Mouse (Mus musculus) neural tube, embryonic 13.5 days (tissue): ENCODE data around the gene Traip. TPM values are rescaled to one million over a fixed set of nuclear protein-coding genes. Genes with fewer than 3 reads are reported as not detected.

Experiments
- ATAC-seq: fragments of 200-750 bp; cut with Nextera tagmentation; 2 replicates; pipeline ENCODE4 v1.8.0; 2017; ENCODE audit warnings: low read depth, mild to moderate bottlenecking, moderate TSS enrichment, moderate library complexity
- H3K27ac ChIP-seq: fragments of 300-500 bp; sonication (generic); replicated peaks from 2 replicates; pipeline ENCODE4 v1.5.1; 2015; ENCODE audit warnings: moderate library complexity, mild to moderate bottlenecking, inconsistent platforms
- H3K27me3 ChIP-seq: fragments of 300-500 bp; sonication (generic); 2 replicates; pipeline ENCODE4 v1.6.1; 2015; ENCODE audit warnings: mild to moderate bottlenecking, inconsistent platforms
- H3K36me3 ChIP-seq: fragments of 300-500 bp; sonication (generic); 2 replicates; pipeline ENCODE4 v1.6.1; 2015; ENCODE audit warnings: mild to moderate bottlenecking, inconsistent platforms
- H3K4me1 ChIP-seq: fragments of 300-500 bp; sonication (generic); replicated peaks from 2 replicates; pipeline ENCODE4 v1.6.1; 2015; ENCODE audit warnings: inconsistent platforms
- H3K4me2 ChIP-seq: fragments of 300-500 bp; sonication (generic); 2 replicates; pipeline ENCODE4 v1.6.1; 2015; ENCODE audit warnings: inconsistent platforms, mild to moderate bottlenecking, moderate library complexity
- H3K4me3 ChIP-seq: fragments of 300-500 bp; sonication (generic); 2 replicates; pipeline ENCODE4 v1.5.1; 2015; ENCODE audit warnings: mild to moderate bottlenecking, inconsistent platforms
- H3K9ac ChIP-seq: fragments of 300-500 bp; sonication (generic); 2 replicates; pipeline ENCODE4 v1.6.1; 2015; ENCODE audit warnings: moderate library complexity, mild to moderate bottlenecking, inconsistent platforms
- H3K9me3 ChIP-seq: fragments of 300-500 bp; sonication (generic); 2 replicates; pipeline ENCODE4 v1.6.1; 2016; ENCODE audit warnings: inconsistent platforms
- WGBS: fragments of 180-500 bp; shearing (Covaris S2); methylation state at CpG from one replicate; pipeline ENCODE4 v1.1.7; 2015; 5-methylcytosine and 5-hydroxymethylcytosine counted together
- polyA plus RNA-seq: library from polyadenylated mRNA; unstranded; fragments of >200 nt; fragmentation: Nextera tagmentation; extraction: Ambion mirVana; gene quantifications from 2 replicates; pipeline ENCODE4 v1.2.1, GENCODE M21; 2015

The Traip gene
- polyA plus RNA-seq, 1 experiment from 2014 or later, result 6.7 TPM

- no peaks in the 10 kb centered on the region for H3K9me3 ChIP-seq
- ATAC-seq, result peak; percentile 61
- H3K4me1 ChIP-seq, result peaks cover 28% of the 10 kb centered on the region
- peak overlapping the region; percentile 82 for H3K4me2 ChIP-seq
- H3K36me3 ChIP-seq, result no peaks in the 10 kb centered on the region
- peaks cover 21% of the 10 kb centered on the region for H3K27me3 ChIP-seq
- WGBS, result 0% methylated on average over 40 of the region's 41 CpGs
- peak overlapping the region; percentile 47 for H3K4me3 ChIP-seq
- H3K9ac ChIP-seq, result peak overlapping the region; percentile 70
- no peak overlapping the region for H3K27ac ChIP-seq
Observed at GRCm38 (mm10) chr9:107935790-107936214, 14.1 kb upstream of the Traip start.

GRCm38 (mm10) chr9:107936215-107936822 is 13.6 kb upstream of the Traip start:
- ATAC-seq, result peak; percentile 55
- Histone ChIP-seq H3K4me3 (peak overlapping the region; percentile 47), H3K9ac (peak overlapping the region; percentile 70), H3K9me3 (no peaks in the 10 kb centered on the region), H3K27ac (no peak overlapping the region), H3K4me2 (peak overlapping the region; percentile 82), H3K36me3 (no peaks in the 10 kb centered on the region), H3K4me1 (peaks cover 28% of the 10 kb centered on the region), H3K27me3 (peaks cover 21% of the 10 kb centered on the region)
- under 1% methylated on average over 29 of the region's 29 CpGs for WGBS

GRCm38 (mm10) chr9:107936831-107937230 is 13.1 kb upstream of the Traip start:
- Histone ChIP-seq H3K36me3 (no peaks in the 10 kb centered on the region), H3K4me2 (peak overlapping the region; percentile 82), H3K9me3 (no peaks in the 10 kb centered on the region), H3K9ac (peak overlapping the region; percentile 70), H3K27me3 (peaks cover 21% of the 10 kb centered on the region), H3K4me3 (peak overlapping the region; percentile 47), H3K27ac (no peak overlapping the region), H3K4me1 (peaks cover 27% of the 10 kb centered on the region)
- 0 out of 2 replicates have a peak, but pooled peaks have one; percentile 9 for ATAC-seq
- 3% methylated on average over 3 of the region's 3 CpGs for WGBS

GRCm38 (mm10) chr9:107947241-107948194 is 2.4 kb upstream of the Traip start:
- Histone ChIP-seq H3K9me3 (no peaks in the 10 kb centered on the region), H3K27me3 (no peaks in the 10 kb centered on the region), H3K9ac (no peak overlapping the region), H3K4me1 (peaks cover 16% of the 10 kb centered on the region), H3K4me2 (no peak overlapping the region), H3K4me3 (no peak overlapping the region), H3K27ac (no peak overlapping the region), H3K36me3 (no peaks in the 10 kb centered on the region)
- 92% methylated on average over 31 of the region's 31 CpGs for WGBS
- ATAC-seq, result no peak

- Histone ChIP-seq H3K36me3 (no peaks in the 10 kb centered on the region), H3K9me3 (no peaks in the 10 kb centered on the region), H3K4me2 (no peak overlapping the region), H3K27ac (no peak overlapping the region), H3K9ac (no peak overlapping the region), H3K4me1 (peaks cover 16% of the 10 kb centered on the region), H3K4me3 (no peak overlapping the region), H3K27me3 (no peaks in the 10 kb centered on the region)
- 84% methylated on average over 13 of the region's 13 CpGs for whole genome bisulfite sequencing
- ATAC-seq, result no peak
Observed at GRCm38 (mm10) chr9:107949184-107949921, 583 bp upstream of the Traip start.

- H3K9ac ChIP-seq, result peak overlapping the region; percentile 67
- peaks cover 16% of the 10 kb centered on the region for H3K4me1 ChIP-seq
- H3K4me2 ChIP-seq, result peak overlapping the region; percentile 83
- WGBS, result 12% methylated on average over 45 of the region's 45 CpGs
- H3K36me3 ChIP-seq, result no peaks in the 10 kb centered on the region
- no peaks in the 10 kb centered on the region for H3K27me3 ChIP-seq
- H3K4me3 ChIP-seq, result peak overlapping the region; percentile 53
- H3K27ac ChIP-seq, result peak overlapping the region; percentile 78
- no peaks in the 10 kb centered on the region for H3K9me3 ChIP-seq
- ATAC-seq, result peak; percentile 94
Observed at GRCm38 (mm10) chr9:107950460-107951355, 772 bp downstream of the Traip start.

GRCm38 (mm10) chr9:107955613-107956289 is 5.8 kb downstream of the Traip start:
- Histone ChIP-seq H3K27me3 (no peaks in the 10 kb centered on the region), H3K4me3 (no peak overlapping the region), H3K4me1 (peaks cover 12% of the 10 kb centered on the region), H3K4me2 (no peak overlapping the region), H3K27ac (no peak overlapping the region), H3K9ac (no peak overlapping the region), H3K9me3 (no peaks in the 10 kb centered on the region), H3K36me3 (peaks cover 19% of the 10 kb centered on the region; the same call in 1 of the 2 replicates)
- ATAC-seq, result no peak
- WGBS, result 81% methylated on average over 6 of the region's 6 CpGs

- no peak for ATAC-seq
- Histone ChIP-seq H3K4me1 (peaks cover 12% of the 10 kb centered on the region), H3K27ac (no peak overlapping the region), H3K9ac (no peak overlapping the region), H3K4me2 (no peak overlapping the region), H3K9me3 (no peaks in the 10 kb centered on the region), H3K36me3 (peaks cover 19% of the 10 kb centered on the region; the same call in 1 of the 2 replicates), H3K27me3 (no peaks in the 10 kb centered on the region), H3K4me3 (no peak overlapping the region)
- WGBS, result 20% methylated on average over 6 of the region's 6 CpGs
Observed at GRCm38 (mm10) chr9:107957141-107957540, 7.2 kb downstream of the Traip start.

- Histone ChIP-seq H3K9ac (no peak overlapping the region; the same call in 1 of the 2 replicates), H3K36me3 (peaks cover 19% of the 10 kb centered on the region; the same call in 1 of the 2 replicates), H3K4me1 (peaks cover 12% of the 10 kb centered on the region), H3K27me3 (no peaks in the 10 kb centered on the region), H3K9me3 (no peaks in the 10 kb centered on the region), H3K27ac (no peak overlapping the region), H3K4me2 (no peak overlapping the region), H3K4me3 (no peak overlapping the region)
- WGBS, result 51% methylated on average over 6 of the region's 6 CpGs
- ATAC-seq, result no peak
Observed at GRCm38 (mm10) chr9:107959896-107960295, 10.0 kb downstream of the Traip start.

- ATAC-seq, result no peak
- peaks cover 12% of the 10 kb centered on the region for H3K4me1 ChIP-seq
- peak overlapping the region; percentile 17; the same call in 1 of the 2 replicates for H3K9ac ChIP-seq
- WGBS, result 85% methylated on average over 4 of the region's 4 CpGs
- H3K9me3 ChIP-seq, result no peaks in the 10 kb centered on the region
- no peak overlapping the region for H3K4me3 ChIP-seq
- H3K27me3 ChIP-seq, result no peaks in the 10 kb centered on the region
- 0 out of 2 replicates have a peak overlapping the region, but pooled peaks have one; percentile 22 for H3K4me2 ChIP-seq
- H3K36me3 ChIP-seq, result peaks cover 19% of the 10 kb centered on the region; the same call in 1 of the 2 replicates
- H3K27ac ChIP-seq, result peak overlapping the region; percentile 46
Observed at GRCm38 (mm10) chr9:107960928-107961327, 11.0 kb downstream of the Traip start.
